Mouse (Mus musculus): Measurements from ENCODE around the gene Iqcc. TPM values are rescaled to one million over a fixed set of nuclear protein-coding genes. Genes with fewer than 3 reads are reported as not detected.

Iqcc gene
- polyA plus RNA-seq, 1 experiment from 2014 or later: 8.2 TPM

DNA sequence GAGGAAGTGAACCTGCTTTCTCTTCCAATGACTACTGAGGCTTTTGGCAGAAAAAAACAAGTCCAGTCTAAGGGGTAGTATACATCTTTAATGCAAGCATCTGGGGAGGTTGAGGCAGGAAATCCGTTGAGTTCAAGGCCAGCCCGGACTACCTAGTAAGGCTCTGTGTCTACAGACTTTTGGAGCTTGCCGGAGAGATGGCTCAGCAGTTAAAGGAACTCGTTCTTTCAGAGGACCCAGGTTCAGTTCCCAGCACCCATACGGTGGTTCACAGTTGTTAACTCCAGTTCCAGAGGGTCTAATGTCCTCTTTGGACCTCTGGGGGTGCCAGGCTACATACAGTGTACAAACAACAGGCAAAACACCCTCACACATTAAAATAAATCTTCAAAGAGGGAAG lies 868 bp downstream of the Iqcc start:
- Histone ChIP-seq H3K4me3 (ENCODE audit: low read depth, low read length) (peak overlapping the region; percentile 75), H3K9me3 (ENCODE audit: low read length) (no peaks in the 10 kb centered on the region), H3K4me2 (ENCODE audit: low read depth, low read length) (peak overlapping the region; percentile 98), H3K27me3 (ENCODE audit: insufficient read depth, low read length) (no peaks in the 10 kb centered on the region), H3K9ac (replicated peaks) (peak overlapping the region; percentile 78), H3K27ac (ENCODE audit: low read depth) (no peak overlapping the region; the same call in 1 of the 2 replicates), H3K4me1 (ENCODE audit: insufficient read depth) (peaks cover 16% of the 10 kb centered on the region), H3K36me3 (replicated peaks; ENCODE audit: insufficient read depth, low read length) (peaks cover 2% of the 10 kb centered on the region; the same call in 1 of the 2 replicates)
- WGBS (ENCODE audit: insufficient replicate concordance): 93% methylated on average over 5 of the region's 5 CpGs
- DNase-seq (no peak), ATAC-seq (no peak)
- TF ChIP-seq EP300 (IDR thresholded peaks at IDR 0.05; ENCODE audit: low read depth) (no peak), CTCF (IDR thresholded peaks at IDR 0.05; ENCODE audit: low read depth) (no peak)

DNA sequence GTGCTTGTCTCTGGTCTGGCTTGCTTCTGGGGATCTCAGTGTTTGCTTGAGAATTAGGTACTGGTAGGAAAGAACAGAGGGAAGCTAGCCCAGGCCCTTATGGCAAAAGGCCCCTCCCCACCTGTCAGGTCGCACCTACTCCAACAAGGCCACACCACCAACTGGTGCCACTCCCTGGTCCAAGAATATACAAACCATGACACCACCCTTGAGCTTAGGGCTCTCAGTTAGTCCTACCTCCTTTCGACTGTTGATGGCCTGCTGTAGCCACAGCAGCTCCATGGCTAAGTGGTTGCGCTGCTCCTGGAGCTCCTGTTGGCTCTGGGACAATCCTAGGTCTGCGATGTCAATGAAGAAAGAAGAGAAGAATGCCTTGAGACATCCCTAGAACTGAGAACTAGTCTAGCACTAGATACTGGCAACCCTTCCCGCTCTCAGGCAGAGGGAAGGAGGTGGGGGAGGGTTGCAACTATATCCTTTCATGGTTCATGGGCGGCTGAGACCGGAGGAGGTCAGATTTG lies 1.7 kb downstream of the Iqcc start:
- Histone ChIP-seq H3K9me3 (ENCODE audit: low read length) (no peaks in the 10 kb centered on the region), H3K4me3 (ENCODE audit: low read depth, low read length) (no peak overlapping the region), H3K4me1 (ENCODE audit: insufficient read depth) (peaks cover 8% of the 10 kb centered on the region; the same call in 1 of the 2 replicates), H3K27ac (ENCODE audit: low read depth) (no peak overlapping the region), H3K4me2 (ENCODE audit: low read depth, low read length) (no peak overlapping the region), H3K27me3 (ENCODE audit: insufficient read depth, low read length) (no peaks in the 10 kb centered on the region), H3K36me3 (replicated peaks; ENCODE audit: insufficient read depth, low read length) (peaks cover 2% of the 10 kb centered on the region; the same call in 1 of the 2 replicates), H3K9ac (replicated peaks) (no peak overlapping the region)
- WGBS (ENCODE audit: insufficient replicate concordance): 90% methylated on average over 7 of the region's 7 CpGs
- ATAC-seq (no peak), DNase-seq (no peak)
- TF ChIP-seq EP300 (IDR thresholded peaks at IDR 0.05; ENCODE audit: low read depth) (no peak), CTCF (IDR thresholded peaks at IDR 0.05; ENCODE audit: low read depth) (no peak)

DNA sequence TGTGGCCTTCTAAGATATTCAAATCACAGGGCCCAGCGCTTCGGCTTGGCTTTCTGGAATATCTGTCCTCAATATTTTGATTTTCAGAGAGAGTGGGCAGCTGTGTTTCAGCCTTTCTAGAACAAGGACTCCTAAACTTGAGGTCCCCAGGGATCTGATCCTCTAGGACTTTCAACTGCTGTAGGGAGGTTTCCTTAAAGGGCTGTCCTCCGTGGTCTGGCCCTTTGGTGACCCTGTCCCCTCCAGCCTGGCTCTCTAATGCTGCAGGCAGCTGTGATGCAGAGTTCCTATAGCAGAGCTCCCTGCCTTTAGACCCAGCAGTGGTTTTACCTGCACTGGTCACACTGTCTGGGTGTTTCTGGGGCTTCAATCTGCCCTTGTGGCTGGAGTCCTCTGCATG lies 2.3 kb downstream of the Iqcc start:
- ATAC-seq: no peak
- WGBS (ENCODE audit: insufficient replicate concordance): 85% methylated on average over 3 of the region's 3 CpGs
- no peak overlapping the region for H3K27ac ChIP-seq (ENCODE audit: low read depth)
- H3K36me3 ChIP-seq (replicated peaks; ENCODE audit: insufficient read depth, low read length): peaks cover 2% of the 10 kb centered on the region; the same call in 1 of the 2 replicates
- no peak for TF ChIP-seq EP300 (IDR thresholded peaks at IDR 0.05; ENCODE audit: low read depth)
- TF ChIP-seq CTCF (IDR thresholded peaks at IDR 0.05; ENCODE audit: low read depth): no peak
- H3K4me3 ChIP-seq (ENCODE audit: low read depth, low read length): no peak overlapping the region
- no peaks in the 10 kb centered on the region for H3K9me3 ChIP-seq (ENCODE audit: low read length)
- no peak for DNase-seq
- H3K9ac ChIP-seq (replicated peaks): no peak overlapping the region
- peaks cover 8% of the 10 kb centered on the region; the same call in 1 of the 2 replicates for H3K4me1 ChIP-seq (ENCODE audit: insufficient read depth)
- H3K4me2 ChIP-seq (ENCODE audit: low read depth, low read length): no peak overlapping the region
- H3K27me3 ChIP-seq (ENCODE audit: insufficient read depth, low read length): no peaks in the 10 kb centered on the region

DNA sequence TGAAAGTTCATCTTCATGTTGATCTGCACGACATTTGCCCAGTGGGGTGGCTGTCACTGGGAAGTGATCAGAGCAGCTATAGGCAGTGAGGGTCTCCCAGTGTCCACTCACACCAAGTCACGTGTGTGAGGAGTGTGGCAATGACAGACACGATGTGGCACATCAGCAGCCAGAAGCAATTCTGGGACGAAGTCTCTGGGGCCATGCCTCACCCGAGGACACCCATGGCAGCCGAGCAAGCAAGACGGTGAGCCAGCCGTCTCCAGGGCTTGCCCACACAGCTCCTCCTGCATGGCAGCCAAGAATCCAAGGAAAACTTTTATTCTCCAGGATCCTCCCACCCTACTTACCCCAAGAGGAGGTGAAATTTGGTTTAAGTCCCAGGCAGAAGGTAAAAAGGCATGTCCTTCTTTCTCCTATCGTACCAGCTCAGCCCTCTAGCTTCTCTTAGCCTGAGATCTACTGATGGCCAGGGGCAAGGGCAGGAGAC lies 3.1 kb downstream of the Iqcc start:
- Histone ChIP-seq H3K9me3 (ENCODE audit: low read length) (no peaks in the 10 kb centered on the region), H3K4me1 (ENCODE audit: insufficient read depth) (peaks cover 8% of the 10 kb centered on the region; the same call in 1 of the 2 replicates), H3K36me3 (replicated peaks; ENCODE audit: insufficient read depth, low read length) (peaks cover 2% of the 10 kb centered on the region; the same call in 1 of the 2 replicates), H3K27me3 (ENCODE audit: insufficient read depth, low read length) (no peaks in the 10 kb centered on the region), H3K4me3 (ENCODE audit: low read depth, low read length) (no peak overlapping the region), H3K27ac (ENCODE audit: low read depth) (no peak overlapping the region), H3K9ac (replicated peaks) (no peak overlapping the region), H3K4me2 (ENCODE audit: low read depth, low read length) (no peak overlapping the region)
- 83% methylated on average over 9 of the region's 9 CpGs for WGBS (ENCODE audit: insufficient replicate concordance)
- DNase-seq: no peak
- TF ChIP-seq EP300 (IDR thresholded peaks at IDR 0.05; ENCODE audit: low read depth) (no peak), CTCF (IDR thresholded peaks at IDR 0.05; ENCODE audit: low read depth) (no peak)
- ATAC-seq: no peak

DNA sequence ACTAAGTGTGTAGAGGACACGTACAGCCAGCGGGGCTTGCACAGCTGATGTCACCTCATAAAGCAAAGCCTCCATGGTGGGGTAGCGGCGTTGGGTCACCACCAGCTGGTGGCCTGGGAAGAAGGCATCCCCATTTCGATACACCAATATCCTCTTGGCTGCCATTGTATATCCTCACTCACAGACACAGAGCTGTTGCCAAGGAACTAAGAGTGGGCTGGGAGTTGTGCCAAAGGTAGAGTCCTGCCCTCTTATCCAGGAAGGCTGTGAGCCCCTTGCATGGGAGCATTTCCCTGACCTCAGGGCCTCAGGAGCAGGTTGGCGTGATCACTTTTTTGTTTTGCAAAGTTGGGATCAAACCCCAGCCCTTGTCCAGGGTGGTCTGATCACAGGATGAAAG lies 4.8 kb downstream of the Iqcc start, which contains the start of gene Dcdc2b:
TSS of gene Dcdc2b (minus strand) at position 165 of the 400 bp plus-strand sequence.
- 86% methylated on average over 6 of the region's 6 CpGs for WGBS (ENCODE audit: insufficient replicate concordance)
- ATAC-seq: no peak
- no peak within 1 kb of the TSS for H3K9ac ChIP-seq (replicated peaks)

DNA sequence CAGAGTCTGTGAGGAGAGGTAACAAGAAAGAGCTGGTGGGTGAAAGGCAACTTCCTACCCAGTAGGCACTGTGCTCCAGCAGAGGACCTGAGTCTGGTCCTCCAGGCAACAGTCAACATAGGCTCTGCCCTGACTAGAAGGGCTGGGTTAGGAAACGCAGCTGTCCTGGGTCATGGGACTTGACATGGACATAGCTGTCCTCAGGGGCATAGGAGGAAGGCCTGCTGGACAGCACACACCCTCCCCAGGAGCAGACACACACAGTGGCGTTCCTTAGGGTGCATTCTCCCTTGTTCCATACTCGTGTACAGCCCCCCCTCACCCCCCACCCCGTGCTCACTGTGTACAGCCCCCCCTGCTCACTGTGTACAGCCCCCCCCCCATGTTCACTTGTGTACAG lies 8.4 kb downstream of the Iqcc start:
- Histone ChIP-seq H3K9me3 (ENCODE audit: low read length) (no peaks in the 10 kb centered on the region), H3K9ac (replicated peaks) (no peak overlapping the region), H3K4me3 (ENCODE audit: low read depth, low read length) (no peak overlapping the region), H3K27ac (ENCODE audit: low read depth) (no peak overlapping the region), H3K27me3 (ENCODE audit: insufficient read depth, low read length) (no peaks in the 10 kb centered on the region), H3K36me3 (replicated peaks; ENCODE audit: insufficient read depth, low read length) (peaks cover 26% of the 10 kb centered on the region), H3K4me1 (ENCODE audit: insufficient read depth) (peaks cover 5% of the 10 kb centered on the region; the same call in 1 of the 2 replicates), H3K4me2 (ENCODE audit: low read depth, low read length) (no peak overlapping the region)
- ATAC-seq: no peak
- WGBS (ENCODE audit: insufficient replicate concordance): 60% methylated on average over 4 of the region's 4 CpGs
- DNase-seq: no peak
- no peak for TF ChIP-seq EP300 (IDR thresholded peaks at IDR 0.05; ENCODE audit: low read depth)
- TF ChIP-seq CTCF (IDR thresholded peaks at IDR 0.05; ENCODE audit: low read depth): no peak

More for the DNA sequence above, 4.8 kb downstream of the Iqcc start, which contains the start of gene Dcdc2b:
- Histone ChIP-seq H3K36me3 (replicated peaks; ENCODE audit: insufficient read depth, low read length) (peaks cover 6% of the 10 kb centered on the region), H3K4me1 (ENCODE audit: insufficient read depth) (peaks cover 8% of the 10 kb centered on the region; the same call in 1 of the 2 replicates), H3K4me2 (ENCODE audit: low read depth, low read length) (no peak within 1 kb of the TSS), H3K9me3 (ENCODE audit: low read length) (no peaks in the 10 kb centered on the region), H3K4me3 (ENCODE audit: low read depth, low read length) (no peak within 1 kb of the TSS), H3K27me3 (ENCODE audit: insufficient read depth, low read length) (no peaks in the 10 kb centered on the region), H3K27ac (ENCODE audit: low read depth) (no peak within 1 kb of the TSS)
- TF ChIP-seq CTCF (IDR thresholded peaks at IDR 0.05; ENCODE audit: low read depth) (no peak), EP300 (IDR thresholded peaks at IDR 0.05; ENCODE audit: low read depth) (no peak)
- no peak for DNase-seq
